Mouse (Mus musculus) cortical plate, adult 2 months (tissue): Measurements from ENCODE around the gene Cdk5rap2.

Experiments
- CTCF ChIP-seq: fragments of 200-500 bp; IDR thresholded peaks from 2 replicates; pipeline ENCODE4 v1.5.1; 2011; ENCODE audit warnings: mild to moderate bottlenecking, control low read depth, low read length; ENCODE audit not compliant: insufficient read depth; ENCODE audit errors: extremely low read depth
- POLR2A ChIP-seq: fragments of 200-500 bp; IDR thresholded peaks from 2 replicates; pipeline ENCODE4 v1.6.1; 2011; ENCODE audit warnings: mild to moderate bottlenecking, low read length, control low read depth; ENCODE audit not compliant: insufficient read depth; ENCODE audit errors: extremely low read depth

- TF ChIP-seq CTCF: no peak
- TF ChIP-seq POLR2A: no peak
Observed at GRCm38 (mm10) chr4:70312170-70312569, 98.1 kb downstream of the Cdk5rap2 start.
